Mouse (Mus musculus) skeletal muscle tissue, adult 2 months (tissue): ENCODE data around the gene Exoc5.
"Not testable (repeated sequence)": the region's sequence is repeated elsewhere in the genome, so short reads cannot be mapped to it uniquely, and the experiment has no call there.

Experiments
- DNase-seq: peaks from one replicate; pipeline ENCODE4 v3.0.0-alpha.2; 2012; ENCODE audit warnings: low read depth, low spot score

The Exoc5 gene

GRCm38 (mm10) chr14:49066274-49066823 is at the start of gene Exoc5:
Exoc5 (minus strand) TSS chr14:49066653.
- peak; percentile 93 for DNase-seq

GRCm38 (mm10) chr14:49091755-49092154 is 25.3 kb upstream of the Exoc5 start:
- not testable (repeated sequence) for DNase-seq

GRCm38 (mm10) chr14:49091277-49091676 is 24.8 kb upstream of the Exoc5 start:
- DNase-seq: no peak

- no peak for DNase-seq
Measured at GRCm38 (mm10) chr14:49090102-49090501, 23.6 kb upstream of the Exoc5 start.

DNA sequence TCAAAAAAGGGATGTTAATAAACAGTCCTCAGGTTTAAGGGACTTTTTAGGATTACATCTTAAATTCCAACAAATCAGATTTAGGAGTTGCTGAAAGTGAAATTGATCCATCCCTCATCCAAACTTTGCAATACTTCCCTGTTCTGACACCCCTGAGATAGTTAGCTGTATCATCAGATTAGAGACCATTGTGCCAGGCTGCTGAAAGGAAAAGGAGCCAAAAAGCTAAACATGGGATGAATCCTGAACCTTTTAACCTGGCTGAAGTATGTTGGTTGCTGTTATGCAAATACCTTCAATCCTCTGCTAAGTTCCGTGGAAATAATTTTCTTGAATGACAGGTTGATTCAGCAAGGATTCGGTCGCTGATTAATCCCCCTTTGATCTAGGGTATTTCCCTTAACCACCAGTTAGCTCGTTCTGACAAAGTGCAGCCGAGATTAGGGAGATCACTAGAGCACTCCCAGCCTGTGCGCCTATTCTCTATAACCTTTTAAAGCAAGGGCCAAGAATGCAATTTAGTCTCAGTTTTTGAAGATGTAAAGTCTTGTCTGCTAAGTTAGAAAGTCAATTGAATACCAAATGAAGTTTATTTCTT is 23.1 kb upstream of the Exoc5 start:
- no peak for DNase-seq

GRCm38 (mm10) chr14:49088155-49089048 is 21.9 kb upstream of the Exoc5 start:
- no peak for DNase-seq

GRCm38 (mm10) chr14:49086522-49086921 is 20.1 kb upstream of the Exoc5 start:
- no peak for DNase-seq

- DNase-seq: no peak
Measured at GRCm38 (mm10) chr14:49078820-49079219, 12.4 kb upstream of the Exoc5 start.

GRCm38 (mm10) chr14:49074361-49074760 is 7.9 kb upstream of the Exoc5 start:
- DNase-seq: no peak

DNA sequence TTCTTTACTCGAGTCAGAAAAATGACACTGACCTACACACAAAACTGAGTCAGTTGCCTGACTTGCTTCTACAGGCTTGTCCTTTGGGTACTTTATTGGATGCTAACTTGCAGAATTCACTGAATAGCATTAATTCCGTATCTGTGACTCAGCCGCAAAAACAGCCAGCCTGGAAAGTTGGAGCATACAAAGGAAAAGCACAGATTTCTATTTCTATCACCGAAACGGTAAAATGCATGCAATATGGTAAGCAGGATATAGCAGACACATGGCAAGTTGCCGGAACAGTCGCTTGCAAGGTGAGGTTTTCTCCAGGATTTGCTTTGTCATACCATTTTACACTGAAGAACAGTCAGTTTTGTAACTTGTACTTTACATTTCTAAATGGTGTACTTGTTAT is 7.4 kb upstream of the Exoc5 start:
- DNase-seq: no peak

DNA sequence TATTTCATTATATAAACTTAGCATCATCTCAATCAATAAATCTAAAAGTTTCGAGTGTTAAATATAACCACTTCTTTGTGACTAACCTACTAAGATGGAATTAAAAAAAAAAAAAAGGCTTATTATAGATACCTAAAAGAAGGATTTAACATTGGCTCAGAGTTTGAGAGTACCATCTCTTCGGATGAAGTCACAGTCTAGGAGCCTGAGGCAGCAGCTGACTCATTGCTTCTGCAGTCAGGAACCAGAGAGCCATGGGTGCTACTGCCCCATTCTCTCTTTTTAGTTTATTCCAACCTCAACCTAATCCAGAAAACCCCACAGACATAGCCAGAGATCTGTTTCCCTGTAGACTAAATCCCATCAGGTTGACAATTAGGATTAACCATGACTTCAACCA is 6.4 kb upstream of the Exoc5 start:
- no peak for DNase-seq

GRCm38 (mm10) chr14:49065529-49066273 is 752 bp downstream of the Exoc5 start, which contains the start of gene Ap5m1:
Ap5m1 (plus strand) TSS chr14:49066097.
- no peak for DNase-seq

GRCm38 (mm10) chr14:49063838-49064237 is 2.6 kb downstream of the Exoc5 start:
- no peak for DNase-seq

DNA sequence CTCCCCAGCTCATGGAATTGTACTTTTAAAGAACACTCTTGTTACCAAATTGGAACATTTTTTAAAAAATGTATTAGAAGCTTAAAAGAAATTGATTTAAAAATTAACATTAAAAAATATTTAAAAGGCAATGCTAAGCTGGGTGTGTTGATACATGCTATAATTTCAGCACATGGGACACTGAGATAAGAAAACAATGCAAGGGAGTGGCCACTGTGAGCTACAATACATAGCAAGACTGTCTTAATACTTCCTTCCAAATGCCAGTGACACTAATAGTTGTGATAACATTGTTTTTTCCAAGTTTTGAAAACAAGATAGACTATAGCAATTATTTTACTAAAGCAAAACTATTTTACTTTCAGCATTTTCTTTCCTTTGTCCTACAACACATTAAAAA is 17.0 kb downstream of the Exoc5 start:
- no peak for DNase-seq

DNA sequence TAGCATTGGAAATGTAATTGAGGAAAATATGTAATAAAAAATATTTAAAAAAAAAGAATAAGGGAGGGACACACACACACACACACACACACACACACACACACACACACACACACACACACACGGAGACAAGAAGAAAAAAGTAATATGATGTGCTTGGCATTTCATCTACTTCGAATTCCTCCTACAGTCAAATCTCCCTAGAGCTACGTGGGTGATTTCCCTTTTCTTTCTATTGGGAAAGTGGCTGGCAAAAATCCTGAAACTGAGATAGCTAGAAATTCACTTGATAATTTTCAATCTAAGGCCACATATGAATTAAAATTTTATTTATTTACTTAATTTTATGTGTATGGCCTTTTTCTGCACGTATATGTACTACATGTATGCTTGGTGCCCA is 20.8 kb downstream of the Exoc5 start:
- no peak for DNase-seq

GRCm38 (mm10) chr14:49028991-49029390 is 37.5 kb downstream of the Exoc5 start:
- no peak for DNase-seq

DNA sequence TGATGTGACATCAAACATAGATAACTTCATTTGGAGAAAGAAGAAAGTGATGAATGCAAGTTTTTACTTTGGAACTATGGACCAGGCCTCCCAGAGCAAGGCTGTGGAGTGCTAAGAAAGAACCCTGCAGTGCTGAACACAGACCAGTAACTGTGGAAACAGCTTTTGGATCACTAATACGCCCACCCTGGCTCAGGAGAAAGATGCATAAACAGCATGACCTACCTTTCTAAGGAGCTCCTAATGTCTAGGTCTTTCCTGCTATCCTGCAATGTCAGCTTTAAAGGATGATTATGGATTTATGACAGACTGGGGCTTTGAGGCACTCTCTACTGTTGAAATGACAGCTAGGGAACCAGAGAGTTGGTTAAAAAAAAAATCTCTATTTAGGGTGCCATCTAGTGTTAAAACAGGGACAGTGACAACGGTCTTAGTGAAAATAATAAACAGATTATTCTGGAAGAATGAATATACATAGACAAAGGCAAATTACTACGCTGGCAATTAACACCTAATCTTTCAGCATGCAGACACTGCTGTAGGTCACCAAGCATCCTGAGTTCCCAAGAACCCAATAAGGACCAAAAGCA is 38.6 kb downstream of the Exoc5 start:
- DNase-seq: no peak

DNA sequence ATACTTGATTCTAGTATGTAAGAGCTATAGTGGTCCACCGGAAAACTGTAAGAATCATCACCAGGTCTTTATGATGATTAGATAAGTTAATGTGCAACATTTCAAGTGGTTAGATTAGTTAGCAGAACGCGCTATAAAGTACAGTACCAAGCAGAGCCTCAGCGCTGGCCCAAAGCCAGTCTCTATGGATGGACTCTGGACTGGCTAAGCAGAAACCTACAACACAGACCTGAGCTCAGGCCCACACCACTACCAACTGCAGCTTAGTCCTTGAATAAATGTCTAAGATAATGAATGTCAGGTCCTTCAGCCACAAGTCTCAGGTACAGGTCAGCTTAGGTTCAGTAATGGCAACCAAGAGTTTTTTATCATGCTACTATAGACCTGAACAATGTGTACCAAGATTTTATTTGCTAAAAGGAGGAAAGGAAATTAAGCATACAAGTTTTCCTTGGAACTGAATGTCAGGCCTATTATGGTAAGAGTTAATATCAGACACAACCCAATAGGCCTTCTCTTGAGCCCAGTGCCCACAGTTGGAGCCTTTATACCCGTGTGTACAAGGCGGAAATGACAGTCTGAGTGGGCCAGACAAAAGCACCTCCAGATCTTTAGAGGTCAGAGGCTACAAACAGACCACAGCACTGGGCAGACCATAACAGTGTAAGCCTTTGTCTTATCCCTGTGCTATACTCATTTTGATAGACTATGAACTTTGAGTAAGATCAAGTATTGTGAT is 39.2 kb downstream of the Exoc5 start:
- no peak for DNase-seq

DNA sequence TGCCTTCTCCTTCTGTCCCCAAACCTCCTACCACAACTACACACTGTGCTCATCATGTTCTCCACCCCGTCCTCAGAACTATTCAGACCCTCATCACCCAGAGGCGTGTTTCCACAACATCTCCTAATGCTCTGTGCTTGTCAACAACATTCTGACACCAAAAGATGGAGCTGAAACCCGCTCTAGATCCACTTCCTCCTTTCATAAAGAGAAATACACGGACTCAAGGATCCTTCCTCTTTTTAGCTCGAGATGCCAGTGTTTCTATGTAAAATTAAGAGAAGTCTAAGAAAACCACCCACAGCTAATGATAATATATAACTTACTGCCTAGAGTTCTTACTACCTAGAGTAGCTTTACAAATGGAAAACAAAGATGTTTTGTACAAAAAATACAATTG is 46.7 kb downstream of the Exoc5 start:
- no peak for DNase-seq

DNA sequence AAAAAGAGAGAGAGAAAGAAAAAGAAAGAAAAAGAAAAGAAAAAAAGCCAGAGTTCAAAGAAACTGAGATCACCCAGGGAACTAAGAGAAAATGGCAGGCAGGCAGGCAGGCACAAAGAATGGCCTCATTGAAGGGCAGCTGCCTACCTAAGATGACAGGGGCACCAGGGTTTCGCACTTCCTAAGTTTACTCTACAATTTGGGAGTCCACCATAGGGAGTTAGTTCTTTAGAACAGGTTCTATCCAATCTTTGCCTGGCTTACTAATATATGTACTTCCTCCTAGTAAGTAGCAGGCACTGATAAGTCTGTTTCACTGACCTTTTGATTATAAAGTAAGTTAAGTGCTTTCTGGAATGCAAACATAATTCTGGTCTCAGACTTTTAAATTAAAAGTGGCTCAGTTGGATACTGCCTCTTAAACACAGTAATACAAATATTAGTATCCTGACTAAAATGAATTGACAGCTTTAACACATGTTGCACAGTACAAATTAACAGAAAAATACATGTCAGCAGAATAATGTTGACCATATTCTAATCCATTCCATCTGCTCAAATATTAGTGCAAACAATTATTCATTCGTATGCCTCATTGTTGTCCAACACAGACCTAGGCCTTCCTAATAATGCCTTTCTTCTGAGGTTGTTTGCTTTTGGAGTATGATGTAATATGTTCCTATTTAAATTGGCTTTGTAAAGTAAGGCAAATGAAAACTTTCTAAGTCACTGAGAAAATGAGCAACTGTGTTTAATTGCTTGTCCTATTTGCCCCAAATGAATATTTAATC is 57.9 kb downstream of the Exoc5 start:
- DNase-seq: no peak
